Mouse (Mus musculus) heart, embryonic 16.5 days (tissue): Measurements from ENCODE around the gene Ndufs2. TPM values are rescaled to one million over a fixed set of nuclear protein-coding genes. Genes with fewer than 3 reads are reported as not detected.

Experiments used
- ATAC-seq: fragments of 200-750 bp; cut with Nextera tagmentation; replicated peaks from 2 replicates; pipeline ENCODE4 v1.8.0; 2017; ENCODE audit warnings: moderate number of reproducible peaks; ENCODE audit not compliant: insufficient read depth, low FRiP score; ENCODE audit errors: extremely low read depth
- H3K27ac ChIP-seq: fragments of 300-500 bp; sonication (generic); 2 replicates; pipeline ENCODE4 v1.5.1; 2014; ENCODE audit warnings: mild to moderate bottlenecking, low read length, control low read depth, moderate library complexity
- H3K27me3 ChIP-seq: fragments of 300-500 bp; sonication (generic); 2 replicates; pipeline ENCODE4 v1.6.1; 2014; ENCODE audit warnings: low read length, mixed read lengths; ENCODE audit not compliant: control insufficient read depth, insufficient read depth
- H3K36me3 ChIP-seq: fragments of 300-500 bp; sonication (generic); 2 replicates; pipeline ENCODE4 v1.6.1; 2014; ENCODE audit not compliant: control insufficient read depth, insufficient read depth
- H3K4me1 ChIP-seq: fragments of 300-500 bp; sonication (generic); 2 replicates; pipeline ENCODE4 v1.6.1; 2014; ENCODE audit warnings: low read length, mixed read lengths; ENCODE audit not compliant: control insufficient read depth, insufficient read depth
- H3K4me2 ChIP-seq: fragments of 300-500 bp; sonication (generic); 2 replicates; pipeline ENCODE4 v1.6.1; 2014; ENCODE audit warnings: low read depth, mild to moderate bottlenecking, control low read depth, low read length
- H3K4me3 ChIP-seq: fragments of 300-500 bp; sonication (generic); 2 replicates; pipeline ENCODE4 v1.5.1; 2014; ENCODE audit warnings: mild to moderate bottlenecking, control low read depth, low read length
- H3K9ac ChIP-seq: fragments of 300-500 bp; sonication (generic); 2 replicates; pipeline ENCODE4 v1.6.1; 2014; ENCODE audit warnings: low read length, control low read depth
- H3K9me3 ChIP-seq: fragments of 300-500 bp; sonication (generic); replicated peaks from 2 replicates; pipeline ENCODE4 v1.6.1; 2016; ENCODE audit warnings: low read length; ENCODE audit not compliant: control insufficient read depth
- WGBS: fragments of 180-500 bp; shearing (Covaris S2); extraction: QIAGEN DNeasy Blood & Tissue Kit; methylation state at CpG from one replicate; pipeline ENCODE4 v1.1.7; 2014; 5-methylcytosine and 5-hydroxymethylcytosine counted together
- polyA plus RNA-seq: library from polyadenylated mRNA; unstranded; fragments of >200 nt; fragmentation: Nextera tagmentation; extraction: Ambion mirVana; gene quantifications from 2 replicates; pipeline ENCODE4 v1.2.1, GENCODE M21; 2015

The Ndufs2 gene
- polyA plus RNA-seq, 1 experiment from 2014 or later, result 700 TPM

DNA sequence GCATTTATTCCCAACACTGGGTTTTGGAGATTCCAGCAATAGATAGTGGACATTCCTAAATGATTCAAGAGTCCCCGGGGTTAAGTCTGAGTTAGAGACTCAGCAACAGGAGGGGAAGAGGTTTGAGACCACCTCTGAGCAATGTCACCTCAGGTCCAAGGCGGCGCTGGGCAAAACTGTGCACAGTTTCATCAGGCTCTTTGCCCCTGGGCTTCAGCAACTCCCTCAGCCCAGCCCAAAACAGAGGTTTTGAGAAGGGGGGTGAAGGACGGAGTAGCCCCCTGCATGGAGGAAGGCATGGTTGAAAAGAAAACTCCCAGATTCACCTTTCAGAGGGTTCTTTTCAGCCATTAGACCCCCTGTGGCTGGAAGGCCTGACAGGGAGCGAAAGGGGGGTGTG, 28.5 kb upstream of the Ndufs2 start:
- H3K4me1 ChIP-seq, result peaks cover 13% of the 10 kb centered on the region
- H3K27ac ChIP-seq, result no peak overlapping the region
- H3K4me3 ChIP-seq, result peak overlapping the region; percentile 86
- H3K36me3 ChIP-seq, result peaks cover 32% of the 10 kb centered on the region
- H3K9ac ChIP-seq, result peak overlapping the region; percentile 78
- ATAC-seq, result no peak
- no peaks in the 10 kb centered on the region for H3K27me3 ChIP-seq
- WGBS, result 67% methylated on average over 5 of the region's 5 CpGs
- H3K4me2 ChIP-seq, result peak overlapping the region; percentile 92
- H3K9me3 ChIP-seq, result no peaks in the 10 kb centered on the region

DNA sequence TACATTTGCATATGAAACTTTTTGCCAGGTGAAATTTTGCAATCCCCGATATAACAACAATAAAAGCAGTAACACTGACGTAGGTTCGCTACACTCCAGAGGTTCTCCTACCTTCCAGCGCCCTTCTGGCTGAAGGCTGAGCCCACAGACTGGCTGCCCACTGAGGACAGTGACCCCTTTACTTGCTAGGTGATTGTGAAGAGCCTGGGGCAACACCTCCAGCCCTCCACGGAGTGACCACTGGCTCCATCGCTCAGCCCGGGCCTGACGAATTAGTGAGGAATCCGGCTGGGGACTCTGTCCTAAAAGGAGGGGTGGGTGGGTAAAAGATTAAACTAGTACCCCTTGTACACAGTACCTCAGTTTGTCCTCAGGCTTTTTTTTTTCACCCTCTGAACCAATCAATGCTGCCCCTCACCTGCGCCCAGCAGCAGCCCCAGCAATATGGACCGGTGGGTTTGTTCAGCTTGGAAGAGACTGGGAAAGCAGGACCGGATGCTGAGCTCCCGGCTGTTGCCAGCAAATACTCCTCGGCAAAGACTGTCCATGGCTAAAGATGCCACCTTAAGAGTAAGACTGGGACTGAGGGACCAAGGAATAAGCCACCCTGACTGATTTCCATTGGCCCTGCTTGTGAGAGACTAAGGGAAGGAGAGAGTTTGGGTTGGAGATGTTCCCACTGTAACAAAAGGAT, 28.0 kb upstream of the Ndufs2 start:
- Histone ChIP-seq H3K4me3 (no peak overlapping the region), H3K9me3 (no peaks in the 10 kb centered on the region), H3K27me3 (no peaks in the 10 kb centered on the region), H3K9ac (no peak overlapping the region), H3K36me3 (peaks cover 34% of the 10 kb centered on the region), H3K4me1 (peaks cover 13% of the 10 kb centered on the region), H3K4me2 (no peak overlapping the region), H3K27ac (no peak overlapping the region)
- ATAC-seq, result no peak
- 84% methylated on average over 14 of the region's 14 CpGs for WGBS

DNA sequence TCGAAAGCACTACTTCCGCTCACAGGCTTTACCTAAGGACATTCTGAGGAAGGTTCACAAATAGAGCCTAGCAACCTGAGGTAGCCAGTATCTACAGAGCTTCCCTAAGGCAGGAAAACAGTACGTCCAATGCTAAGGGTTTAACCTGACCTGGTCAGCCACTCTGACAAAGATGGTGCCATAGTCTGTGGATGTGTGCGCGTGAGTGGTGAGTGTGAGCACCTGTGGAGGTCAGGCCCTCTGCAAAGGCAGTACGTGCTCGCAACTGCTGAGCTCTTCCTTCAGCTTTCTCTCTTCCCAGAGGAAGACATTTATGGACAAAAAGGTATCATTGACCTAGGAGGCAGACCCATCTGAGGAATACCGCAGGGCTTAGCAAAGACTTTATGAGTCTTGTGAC, 27.2 kb upstream of the Ndufs2 start:
- peaks cover 13% of the 10 kb centered on the region for H3K4me1 ChIP-seq
- no peak overlapping the region for H3K9ac ChIP-seq
- no peaks in the 10 kb centered on the region for H3K9me3 ChIP-seq
- H3K27me3 ChIP-seq, result no peaks in the 10 kb centered on the region
- 90% methylated on average over 8 of the region's 8 CpGs for WGBS
- no peak for ATAC-seq
- no peak overlapping the region for H3K27ac ChIP-seq
- peaks cover 36% of the 10 kb centered on the region for H3K36me3 ChIP-seq
- H3K4me2 ChIP-seq, result no peak overlapping the region
- H3K4me3 ChIP-seq, result no peak overlapping the region

DNA sequence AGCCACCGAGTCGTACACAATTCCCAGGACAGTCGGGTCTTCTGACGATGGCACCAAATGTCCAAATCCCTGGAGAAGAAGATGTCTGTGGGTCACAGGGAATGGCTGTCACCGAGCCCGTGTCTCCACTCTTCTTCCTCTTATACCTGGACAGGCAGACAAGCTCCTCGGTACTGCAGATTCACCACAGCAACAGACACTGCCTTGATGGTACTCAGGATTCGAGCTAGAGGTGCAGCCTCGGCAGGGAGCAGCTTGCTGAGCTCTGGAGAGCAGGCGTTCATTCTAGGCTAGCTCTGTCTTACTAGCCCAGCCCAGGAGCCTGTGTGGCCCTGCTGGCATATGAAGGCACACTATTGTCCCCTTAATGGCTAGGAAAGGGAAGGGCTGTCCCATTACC, 26.5 kb upstream of the Ndufs2 start:
- no peaks in the 10 kb centered on the region for H3K9me3 ChIP-seq
- H3K27me3 ChIP-seq, result no peaks in the 10 kb centered on the region
- 81% methylated on average over 10 of the region's 10 CpGs for WGBS
- H3K4me2 ChIP-seq, result no peak overlapping the region
- no peak overlapping the region for H3K4me3 ChIP-seq
- ATAC-seq, result no peak
- H3K36me3 ChIP-seq, result peaks cover 42% of the 10 kb centered on the region
- no peak overlapping the region for H3K9ac ChIP-seq
- H3K27ac ChIP-seq, result no peak overlapping the region
- peaks cover 13% of the 10 kb centered on the region for H3K4me1 ChIP-seq

DNA sequence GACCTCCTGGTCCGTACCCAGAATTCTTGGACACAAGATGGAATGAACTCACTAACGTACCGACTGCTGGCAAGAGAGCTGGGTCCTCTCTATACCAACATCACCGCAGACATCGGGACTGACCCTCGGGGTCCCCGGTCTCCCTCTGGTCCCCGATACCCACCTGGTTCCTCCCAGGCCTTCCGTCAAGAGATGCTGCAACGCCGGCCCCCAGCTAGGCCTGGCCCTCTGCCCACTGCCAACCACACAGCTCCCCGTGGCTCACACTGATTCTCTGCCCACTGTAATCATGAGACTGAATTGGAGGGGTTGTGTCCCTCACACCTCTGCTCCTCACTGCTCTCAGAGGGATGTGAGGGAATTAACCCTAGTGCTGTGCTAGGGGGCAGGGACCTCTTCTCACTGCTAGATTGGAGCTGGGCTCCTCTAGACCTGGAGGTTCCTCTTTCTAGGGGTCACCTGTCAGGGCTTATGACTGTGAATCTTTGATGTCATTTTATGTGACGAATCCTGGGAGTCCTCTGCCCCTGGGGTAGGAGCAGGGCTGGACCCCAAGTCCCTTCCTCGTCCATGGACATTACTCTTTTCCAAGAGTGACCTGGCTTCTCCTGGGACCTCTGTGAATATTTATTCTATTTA, 25.0 kb upstream of the Ndufs2 start:
- Histone ChIP-seq H3K27me3 (no peaks in the 10 kb centered on the region), H3K36me3 (peaks cover 45% of the 10 kb centered on the region), H3K27ac (no peak overlapping the region), H3K4me2 (no peak overlapping the region), H3K9me3 (no peaks in the 10 kb centered on the region), H3K9ac (no peak overlapping the region), H3K4me3 (no peak overlapping the region), H3K4me1 (peaks cover 14% of the 10 kb centered on the region)
- ATAC-seq, result no peak
- 85% methylated on average over 14 of the region's 14 CpGs for WGBS

DNA sequence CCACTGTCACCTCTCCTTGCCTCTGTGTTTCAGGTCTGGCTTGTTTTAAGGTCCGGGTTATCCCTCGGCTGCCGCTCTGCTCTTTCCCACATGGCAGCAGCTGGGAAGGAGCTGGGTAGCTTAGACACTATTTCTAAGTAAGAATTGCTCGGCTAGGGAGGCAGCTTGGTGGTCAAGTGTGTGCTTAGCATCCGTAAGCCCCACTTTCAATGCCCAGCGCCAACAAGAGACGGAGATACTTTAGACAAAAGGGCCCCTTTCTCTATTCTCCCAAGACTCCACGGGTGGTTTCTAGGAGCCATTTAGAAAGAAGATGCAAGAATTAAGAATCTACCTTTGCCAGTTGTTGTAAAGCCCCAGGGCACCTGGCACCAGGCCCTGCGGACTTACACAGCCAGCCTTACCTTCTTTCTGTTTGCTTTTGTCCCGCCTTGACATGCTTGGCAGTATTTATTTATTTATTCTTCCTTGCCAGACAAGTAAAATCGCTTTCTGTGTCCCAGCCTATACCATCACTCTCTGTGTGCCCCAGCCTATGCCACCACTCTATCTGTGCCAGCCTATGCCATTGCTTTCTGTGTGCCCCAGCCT, 24.1 kb upstream of the Ndufs2 start:
- peaks cover 17% of the 10 kb centered on the region for H3K4me1 ChIP-seq
- no peak overlapping the region for H3K4me2 ChIP-seq
- no peak for ATAC-seq
- no peaks in the 10 kb centered on the region for H3K27me3 ChIP-seq
- no peaks in the 10 kb centered on the region for H3K9me3 ChIP-seq
- H3K36me3 ChIP-seq, result peaks cover 45% of the 10 kb centered on the region
- no peak overlapping the region for H3K4me3 ChIP-seq
- H3K9ac ChIP-seq, result no peak overlapping the region
- WGBS, result 87% methylated on average over 11 of the region's 11 CpGs
- no peak overlapping the region for H3K27ac ChIP-seq

DNA sequence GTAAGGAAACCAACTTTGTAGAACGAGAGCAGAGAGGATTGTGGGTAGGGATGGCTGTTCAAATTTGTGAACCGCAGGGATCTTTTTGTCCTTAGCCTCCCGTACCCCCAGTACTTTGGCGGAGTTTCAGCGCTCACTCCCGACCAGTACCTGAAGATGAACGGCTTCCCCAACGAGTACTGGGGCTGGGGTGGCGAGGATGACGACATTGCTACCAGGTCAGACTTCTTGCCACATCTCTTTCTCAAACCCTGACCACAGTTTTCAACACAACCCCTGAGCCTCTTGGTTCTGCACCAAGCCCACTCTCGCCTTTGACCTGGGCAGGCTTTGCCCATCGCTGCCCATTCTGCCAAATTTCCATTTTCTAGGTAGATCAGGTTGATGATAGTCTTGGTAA, 23.0 kb upstream of the Ndufs2 start:
- 89% methylated on average over 12 of the region's 12 CpGs for WGBS
- H3K36me3 ChIP-seq, result peaks cover 45% of the 10 kb centered on the region

DNA sequence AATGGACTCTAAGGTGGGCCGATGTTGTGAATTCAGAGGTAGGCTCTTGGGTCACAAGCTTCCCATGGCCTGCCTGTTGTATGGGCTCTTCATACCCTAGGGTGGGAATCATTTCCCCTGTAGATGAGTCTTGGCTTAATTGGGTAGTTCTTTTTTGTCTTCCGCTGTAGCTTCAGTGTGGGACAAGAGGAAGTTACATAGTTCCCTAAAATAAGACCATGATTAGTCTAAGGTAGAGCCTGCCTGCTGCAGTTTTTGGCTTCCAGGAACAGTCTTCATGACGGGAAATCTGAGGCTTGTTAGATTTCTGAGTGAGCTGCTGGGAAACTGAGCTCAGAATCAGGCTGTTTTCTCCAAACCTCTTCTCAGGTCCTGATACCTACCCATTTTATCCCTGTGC, 20.9 kb upstream of the Ndufs2 start:
- H3K9ac ChIP-seq, result no peak overlapping the region
- H3K4me2 ChIP-seq, result no peak overlapping the region
- H3K4me1 ChIP-seq, result peaks cover 16% of the 10 kb centered on the region
- peaks cover 45% of the 10 kb centered on the region for H3K36me3 ChIP-seq
- no peaks in the 10 kb centered on the region for H3K9me3 ChIP-seq
- no peaks in the 10 kb centered on the region for H3K27me3 ChIP-seq
- H3K27ac ChIP-seq, result no peak overlapping the region; the same call in 1 of the 2 replicates
- no peak for ATAC-seq
- H3K4me3 ChIP-seq, result no peak overlapping the region
- 77% methylated on average over 3 of the region's 3 CpGs for WGBS

More for the DNA sequence above, 23.0 kb upstream of the Ndufs2 start:
- no peaks in the 10 kb centered on the region for H3K27me3 ChIP-seq
- no peak overlapping the region for H3K27ac ChIP-seq
- H3K9ac ChIP-seq, result no peak overlapping the region
- no peak for ATAC-seq
- H3K4me2 ChIP-seq, result no peak overlapping the region
- H3K4me3 ChIP-seq, result no peak overlapping the region
- H3K9me3 ChIP-seq, result no peaks in the 10 kb centered on the region
- peaks cover 16% of the 10 kb centered on the region for H3K4me1 ChIP-seq

DNA sequence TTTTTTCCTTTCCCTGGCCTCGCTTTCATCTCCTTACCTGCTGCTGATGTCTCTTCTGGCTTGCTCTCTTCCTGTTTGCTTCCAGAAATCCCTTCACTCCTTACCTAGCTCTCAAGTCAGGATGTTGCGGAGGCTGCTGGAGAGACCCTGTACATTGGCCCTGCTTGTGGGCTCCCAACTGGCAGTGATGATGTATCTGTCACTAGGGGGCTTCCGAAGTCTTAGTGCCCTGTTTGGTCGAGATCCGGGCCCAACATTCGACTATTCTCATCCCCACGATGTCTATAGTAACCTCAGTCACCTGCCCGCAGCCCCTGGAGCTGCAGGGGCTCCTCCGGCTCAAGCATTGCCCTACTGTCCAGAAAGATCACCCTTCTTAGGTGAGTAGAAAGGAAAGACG, 20.4 kb upstream of the Ndufs2 start:
- no peaks in the 10 kb centered on the region for H3K9me3 ChIP-seq
- no peak overlapping the region for H3K27ac ChIP-seq
- H3K9ac ChIP-seq, result no peak overlapping the region

More for the DNA sequence above, 20.4 kb upstream of the Ndufs2 start:
- Histone ChIP-seq H3K4me2 (peak overlapping the region; percentile 100), H3K36me3 (peaks cover 41% of the 10 kb centered on the region), H3K4me1 (peaks cover 16% of the 10 kb centered on the region), H3K27me3 (no peaks in the 10 kb centered on the region), H3K4me3 (no peak overlapping the region)
- ATAC-seq, result no peak
- 60% methylated on average over 10 of the region's 10 CpGs for WGBS
